Mouse (Mus musculus): ENCODE data around the gene Lpar2. TPM values are rescaled to one million over a fixed set of nuclear protein-coding genes. Genes with fewer than 3 reads are reported as not detected.

Lpar2 gene
- total and polyA plus RNA-seq, 2 experiments from 2014 or later, result 0.50 to 5.2 TPM

DNA sequence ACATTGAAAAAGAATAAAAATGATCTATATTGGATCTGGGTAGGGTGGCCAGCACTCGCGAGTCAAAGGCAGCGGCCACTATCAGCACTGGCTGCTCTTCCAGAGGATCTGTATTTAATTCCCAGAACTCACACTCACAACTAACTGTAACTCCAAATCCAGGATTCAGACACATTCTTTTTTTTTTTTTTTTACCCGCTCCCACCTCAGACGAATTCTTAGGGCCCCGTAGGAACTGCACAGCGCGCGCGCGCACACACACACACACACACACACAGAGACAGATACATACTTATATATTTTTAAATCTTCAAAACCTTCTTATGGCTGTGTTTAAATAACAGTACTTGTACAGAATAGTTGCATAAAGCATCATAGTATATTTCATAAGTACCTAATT lies 31.9 kb upstream of the Lpar2 start:
- DNase-seq (ENCODE audit: low spot score), result no peak
- peak overlapping the region; percentile 94 for H3K9ac ChIP-seq (replicated peaks; ENCODE audit: low read length)
- peaks cover 15% of the 10 kb centered on the region; the same call in 1 of the 2 replicates for H3K4me1 ChIP-seq (ENCODE audit: insufficient read depth, low read length)
- H3K4me2 ChIP-seq (ENCODE audit: low read depth, low read length), result peak overlapping the region; percentile 86
- ATAC-seq, result peak; percentile 10; the same call in 1 of the 2 replicates
- peak overlapping the region; percentile 87; the same call in 1 of the 2 replicates for H3K27ac ChIP-seq
- H3K4me3 ChIP-seq (ENCODE audit: low read length), result peak overlapping the region; percentile 91
- no peaks in the 10 kb centered on the region for H3K9me3 ChIP-seq (ENCODE audit: low read length)
- WGBS, result 37% methylated on average over 11 of the region's 11 CpGs
- peaks cover 8% of the 10 kb centered on the region for H3K36me3 ChIP-seq (ENCODE audit: insufficient read depth, low read length)
- TF ChIP-seq CTCF (IDR thresholded peaks at IDR 0.05; ENCODE audit: low read depth), result no peak
- H3K27me3 ChIP-seq (ENCODE audit: insufficient read depth, low read length), result no peaks in the 10 kb centered on the region

DNA sequence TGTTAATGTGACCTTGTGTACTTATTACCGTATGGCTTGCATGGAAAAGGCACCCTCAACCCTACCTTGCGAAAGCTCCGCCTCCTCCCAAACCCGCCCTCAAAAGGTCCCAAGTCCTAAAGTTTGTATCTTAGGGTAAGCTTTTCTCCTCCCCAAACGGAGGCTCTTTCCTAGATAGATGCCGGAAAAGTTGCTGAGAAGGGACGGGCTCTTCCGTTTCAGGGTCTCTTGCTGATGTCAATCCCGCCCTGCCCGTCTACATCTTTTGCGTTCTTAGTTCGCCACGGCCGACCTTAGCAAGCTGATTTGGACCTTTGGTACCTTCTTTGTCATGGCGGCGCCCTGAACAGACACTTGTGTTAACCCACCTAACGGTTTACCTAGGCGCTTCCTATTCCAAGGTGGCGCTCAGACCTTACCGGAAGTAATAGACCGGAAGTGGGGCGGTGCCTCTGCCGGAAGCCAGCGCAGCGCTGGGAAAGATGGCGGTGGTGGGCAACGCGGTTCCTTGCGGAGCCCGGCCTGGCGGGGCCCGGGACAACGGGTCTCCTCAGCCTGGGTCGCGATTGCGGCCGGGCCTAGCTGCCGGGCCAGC lies 31.4 kb upstream of the Lpar2 start, which contains the start of the genes Atp13a1 and Zfp866:
Gene Atp13a1 (plus strand): TSS at position 391 of the 595 bp plus-strand sequence.
Gene Zfp866 (minus strand): TSS at position 406 of the 595 bp plus-strand sequence.
- Histone ChIP-seq H3K4me3 (ENCODE audit: low read length) (peak within 1 kb of the TSS; percentile 91), H3K27ac (peak within 1 kb of the TSS; percentile 87), H3K36me3 (ENCODE audit: insufficient read depth, low read length) (peaks cover 11% of the 10 kb centered on the region), H3K9me3 (ENCODE audit: low read length) (no peaks in the 10 kb centered on the region), H3K4me1 (ENCODE audit: insufficient read depth, low read length) (peaks cover 15% of the 10 kb centered on the region; the same call in 1 of the 2 replicates), H3K9ac (replicated peaks; ENCODE audit: low read length) (peak within 1 kb of the TSS; percentile 94), H3K27me3 (ENCODE audit: insufficient read depth, low read length) (no peaks in the 10 kb centered on the region), H3K4me2 (ENCODE audit: low read depth, low read length) (peak within 1 kb of the TSS; percentile 86)
- under 1% methylated on average over 38 of the region's 38 CpGs for WGBS
- peak; percentile 93 for DNase-seq (ENCODE audit: low spot score)
- ATAC-seq, result peak; percentile 96
- TF ChIP-seq CTCF (IDR thresholded peaks at IDR 0.05; ENCODE audit: low read depth), result peak; percentile 33; the same call in 1 of the 2 replicates

DNA sequence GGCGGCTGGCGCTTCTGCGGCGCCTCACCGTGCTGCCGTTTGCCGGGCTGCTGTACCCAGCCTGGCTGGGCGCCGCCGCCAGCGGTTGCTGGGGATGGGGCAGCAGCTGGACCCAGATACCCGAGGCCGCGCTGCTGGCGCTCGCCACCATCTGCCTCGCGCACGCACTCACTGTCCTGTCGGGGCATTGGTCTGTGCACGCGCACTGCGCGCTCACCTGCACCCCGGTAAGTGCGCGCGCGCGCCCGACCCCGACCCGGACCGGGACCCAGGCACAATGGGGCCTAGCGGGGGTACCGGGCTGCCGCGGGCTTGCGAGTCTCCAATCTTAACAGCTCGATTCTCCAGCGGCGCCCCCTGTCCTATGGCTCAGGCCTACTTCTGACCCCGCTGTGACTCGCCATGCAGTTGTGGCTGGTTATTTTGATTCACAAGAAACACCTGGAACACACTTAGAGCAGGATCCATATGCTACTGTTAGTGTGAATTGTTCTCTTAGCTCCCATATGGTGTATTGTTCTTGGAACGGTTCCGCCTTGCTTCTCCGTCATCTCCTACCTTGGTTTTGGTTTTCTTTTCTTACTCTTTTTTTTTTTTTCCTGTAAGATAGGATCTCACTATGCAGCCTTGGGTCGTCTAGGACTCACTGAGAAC lies 30.7 kb upstream of the Lpar2 start:
- Histone ChIP-seq H3K36me3 (ENCODE audit: insufficient read depth, low read length) (peaks cover 18% of the 10 kb centered on the region), H3K9ac (replicated peaks; ENCODE audit: low read length) (peak overlapping the region; percentile 94), H3K27ac (peak overlapping the region; percentile 87), H3K4me1 (ENCODE audit: insufficient read depth, low read length) (peaks cover 15% of the 10 kb centered on the region; the same call in 1 of the 2 replicates), H3K4me3 (ENCODE audit: low read length) (peak overlapping the region; percentile 91), H3K4me2 (ENCODE audit: low read depth, low read length) (peak overlapping the region; percentile 86), H3K27me3 (ENCODE audit: insufficient read depth, low read length) (no peaks in the 10 kb centered on the region), H3K9me3 (ENCODE audit: low read length) (no peaks in the 10 kb centered on the region)
- WGBS, result under 1% methylated on average over 48 of the region's 48 CpGs
- ATAC-seq (peak; percentile 76), DNase-seq (ENCODE audit: low spot score) (peak; percentile 52)
- TF ChIP-seq CTCF (IDR thresholded peaks at IDR 0.05; ENCODE audit: low read depth), result no peak

DNA sequence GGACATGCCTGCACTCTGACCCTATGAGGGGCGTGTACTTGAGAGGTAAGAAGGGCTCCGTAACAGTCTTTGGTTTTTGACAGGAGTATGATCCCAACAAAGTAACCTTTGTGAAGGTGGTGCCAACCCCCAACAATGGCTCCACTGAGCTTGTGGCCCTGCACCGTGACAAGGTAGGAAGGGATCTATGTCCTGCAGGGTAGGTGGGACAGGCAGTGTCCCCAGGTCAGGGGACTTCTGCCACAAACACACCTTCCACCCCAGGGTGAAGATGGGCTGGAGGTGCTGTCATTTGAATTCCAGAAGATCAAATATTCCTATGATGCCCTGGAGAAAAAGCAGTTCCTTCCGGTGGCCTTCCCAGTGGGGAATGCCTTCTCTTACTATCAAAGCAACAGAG lies 28.6 kb upstream of the Lpar2 start:
- H3K4me3 ChIP-seq (ENCODE audit: low read length), result no peak overlapping the region
- TF ChIP-seq CTCF (IDR thresholded peaks at IDR 0.05; ENCODE audit: low read depth), result no peak
- peaks cover 39% of the 10 kb centered on the region for H3K36me3 ChIP-seq (ENCODE audit: insufficient read depth, low read length)
- ATAC-seq (no peak), DNase-seq (ENCODE audit: low spot score) (no peak)
- 90% methylated on average over 4 of the region's 4 CpGs for WGBS
- no peaks in the 10 kb centered on the region for H3K27me3 ChIP-seq (ENCODE audit: insufficient read depth, low read length)
- H3K4me2 ChIP-seq (ENCODE audit: low read depth, low read length), result no peak overlapping the region
- no peak overlapping the region for H3K9ac ChIP-seq (replicated peaks; ENCODE audit: low read length)
- peaks cover 15% of the 10 kb centered on the region; the same call in 1 of the 2 replicates for H3K4me1 ChIP-seq (ENCODE audit: insufficient read depth, low read length)
- no peaks in the 10 kb centered on the region for H3K9me3 ChIP-seq (ENCODE audit: low read length)
- no peak overlapping the region for H3K27ac ChIP-seq

DNA sequence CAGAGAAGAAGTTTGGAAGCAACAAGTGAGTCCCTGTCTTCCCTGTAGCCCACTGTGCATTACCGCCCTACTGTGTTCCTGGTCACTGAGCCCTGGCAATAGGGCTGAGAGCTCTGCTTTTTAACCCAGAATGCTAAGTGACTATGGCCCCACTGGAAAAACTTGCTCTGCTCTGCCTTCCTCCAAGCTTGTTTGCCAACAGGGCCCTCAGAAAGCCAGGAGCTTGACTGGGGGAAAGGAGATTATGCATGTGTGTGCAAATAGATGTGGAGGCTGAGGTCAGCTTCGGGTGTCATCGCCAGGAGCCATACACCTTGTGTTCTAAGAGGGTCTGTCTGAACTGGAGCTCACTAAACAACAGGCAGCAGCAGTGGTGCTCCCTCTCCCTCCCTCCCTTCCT lies 28.1 kb upstream of the Lpar2 start:
- H3K36me3 ChIP-seq (ENCODE audit: insufficient read depth, low read length), result peaks cover 43% of the 10 kb centered on the region
- no peak overlapping the region for H3K4me2 ChIP-seq (ENCODE audit: low read depth, low read length)
- no peak for ATAC-seq
- 91% methylated on average over 3 of the region's 3 CpGs for WGBS
- peaks cover 15% of the 10 kb centered on the region; the same call in 1 of the 2 replicates for H3K4me1 ChIP-seq (ENCODE audit: insufficient read depth, low read length)
- no peak for TF ChIP-seq CTCF (IDR thresholded peaks at IDR 0.05; ENCODE audit: low read depth)
- DNase-seq (ENCODE audit: low spot score), result no peak
- no peak overlapping the region for H3K4me3 ChIP-seq (ENCODE audit: low read length)
- H3K9ac ChIP-seq (replicated peaks; ENCODE audit: low read length), result no peak overlapping the region
- H3K27me3 ChIP-seq (ENCODE audit: insufficient read depth, low read length), result no peaks in the 10 kb centered on the region
- no peaks in the 10 kb centered on the region for H3K9me3 ChIP-seq (ENCODE audit: low read length)
- H3K27ac ChIP-seq, result no peak overlapping the region

DNA sequence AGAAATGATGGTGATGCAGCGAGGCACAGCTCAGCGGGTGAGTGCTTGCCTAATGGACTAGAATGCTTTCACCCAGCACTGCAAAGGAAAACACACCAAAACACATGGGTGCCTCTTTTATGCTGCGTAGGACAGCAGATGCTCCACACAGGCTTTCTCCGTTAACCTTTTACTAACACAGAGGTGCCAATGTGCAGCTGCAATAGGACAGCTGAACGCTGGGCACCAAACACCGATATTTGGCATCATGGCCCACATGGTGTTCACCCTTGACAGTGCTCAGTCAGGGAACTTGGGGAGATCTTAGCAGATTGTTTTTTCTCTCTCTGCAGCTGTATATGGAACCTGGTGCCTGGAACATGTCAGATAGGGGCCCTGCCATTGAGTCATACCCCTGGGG lies 27.3 kb upstream of the Lpar2 start:
- H3K27ac ChIP-seq, result no peak overlapping the region
- TF ChIP-seq CTCF (IDR thresholded peaks at IDR 0.05; ENCODE audit: low read depth), result no peak
- H3K9me3 ChIP-seq (ENCODE audit: low read length), result no peaks in the 10 kb centered on the region
- peaks cover 51% of the 10 kb centered on the region for H3K36me3 ChIP-seq (ENCODE audit: insufficient read depth, low read length)
- no peak overlapping the region for H3K4me3 ChIP-seq (ENCODE audit: low read length)
- peaks cover 15% of the 10 kb centered on the region; the same call in 1 of the 2 replicates for H3K4me1 ChIP-seq (ENCODE audit: insufficient read depth, low read length)
- no peak for ATAC-seq
- no peaks in the 10 kb centered on the region for H3K27me3 ChIP-seq (ENCODE audit: insufficient read depth, low read length)
- 85% methylated on average over 6 of the region's 6 CpGs for WGBS
- no peak overlapping the region for H3K9ac ChIP-seq (replicated peaks; ENCODE audit: low read length)
- no peak for DNase-seq (ENCODE audit: low spot score)
- H3K4me2 ChIP-seq (ENCODE audit: low read depth, low read length), result no peak overlapping the region

Measured in hindbrain, postnatal 0 days (tissue).